Mouse (Mus musculus) heart, postnatal 10 days (tissue): ENCODE measurements around the gene Emx2. TPM values are rescaled to one million over a fixed set of nuclear protein-coding genes. Genes with fewer than 3 reads are reported as not detected.
A peak's percentile ranks its signal among the peaks of the same experiment; 100 is the strongest.

Experiments
- DNase-seq, 2 experiments: peaks; one replicate each; pipeline ENCODE4 v3.0.0; 2021
- intact Hi-C: fragments of 180-260 bp; cut with DNase I; formaldehyde crosslinking; loops from one replicate; pipeline ENCODE4 v1.15.1; 2025
- total RNA-seq, 2 experiments: library from RNA; stranded (reverse); gene quantifications; 2 replicates each; pipeline ENCODE4 v1.2.3; 2021

The Emx2 gene
- not detected for total RNA-seq

DNA sequence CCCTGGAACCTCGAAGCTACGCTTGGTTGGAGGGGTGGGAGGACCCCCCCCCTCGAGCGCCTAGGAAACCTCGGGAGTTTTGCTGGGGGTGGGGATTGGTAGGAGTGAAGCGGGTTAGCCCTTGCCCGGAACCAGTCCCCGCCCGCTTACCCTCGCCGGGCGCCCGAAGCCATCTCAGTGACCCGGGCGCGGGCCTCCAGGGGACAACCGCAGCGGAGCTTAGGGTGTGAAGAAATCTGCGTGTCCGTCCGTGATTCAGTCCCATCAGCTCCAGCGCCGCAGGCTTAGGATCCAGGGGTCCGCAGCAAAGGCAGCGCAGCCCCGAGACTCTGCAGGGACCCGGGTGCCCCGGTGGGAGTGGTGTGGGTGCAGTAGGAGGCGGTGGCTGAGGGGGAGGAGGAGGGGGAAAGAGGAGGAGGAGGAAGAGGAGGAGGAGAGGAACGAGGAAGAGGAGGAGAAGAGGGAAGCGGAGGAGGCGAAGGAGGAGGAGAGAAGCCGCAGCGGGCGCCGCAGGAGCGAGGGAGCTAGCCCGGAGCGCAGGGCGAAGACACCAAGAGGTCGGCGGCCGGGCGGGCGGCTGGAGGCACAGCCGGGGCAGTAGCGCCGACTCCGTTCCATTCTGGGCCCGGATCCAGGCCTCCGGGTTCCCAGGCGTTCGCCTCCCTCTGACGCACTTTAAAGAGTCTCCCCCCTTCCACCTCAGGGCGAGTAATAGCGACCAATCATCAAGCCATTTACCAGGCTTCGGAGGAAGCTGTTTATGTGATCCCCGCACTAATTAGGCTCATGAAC, at the start of gene Emx2:
Emx2 (plus strand) TSS at position 422 of the 792 bp plus-strand sequence.
- DNase-seq = peak in 1 of 2 experiments; percentile 48
- intact Hi-C loops = loop anchor here (10.0 kb wide), 2 partner anchors 487 to 767 kb away; partner anchors contain the start of genes Fam204a and Rab11fip2

GRCm38 (mm10) chr19:59414128-59414527, 44.0 kb upstream of the Emx2 start:
- intact Hi-C loops = loop anchor here (10.0 kb wide), 1 partner anchor 901 kb away; no protein-coding TSS in a partner anchor
- no peak for DNase-seq

DNA sequence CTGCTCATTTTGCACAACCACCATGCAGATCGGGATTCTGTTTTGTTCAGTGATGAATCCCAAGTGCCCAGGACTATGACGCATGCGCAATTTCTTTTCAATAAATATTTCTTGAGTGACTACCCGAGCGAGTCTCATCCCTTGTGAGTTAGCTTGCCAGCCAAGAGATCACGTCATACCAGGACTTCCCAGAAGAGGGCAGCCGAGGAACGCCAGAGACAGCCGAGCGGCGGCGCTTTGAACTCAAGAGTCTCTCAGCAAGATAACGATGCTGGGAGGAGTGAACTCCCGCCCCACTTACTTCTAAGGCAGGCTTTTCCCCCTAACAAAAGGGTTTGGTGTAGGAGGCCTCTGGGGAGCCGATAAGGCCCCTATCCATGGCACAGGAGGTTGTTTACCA, 40.1 kb upstream of the Emx2 start:
- peak; percentile 90 to 93 for DNase-seq
- intact Hi-C loops = loop anchor here (10.0 kb wide), 1 partner anchor 897 kb away; no protein-coding TSS in a partner anchor

- intact Hi-C loops = loop anchor here (10.0 kb wide), 1 partner anchor 896 kb away; no protein-coding TSS in a partner anchor
- no peak for DNase-seq
These were observed 39.5 kb upstream of the Emx2 start for GRCm38 (mm10) chr19:59418671-59419070.

GRCm38 (mm10) chr19:59422393-59422792, 35.8 kb upstream of the Emx2 start:
- intact Hi-C loops = no loop called here
- no peak for DNase-seq

DNA sequence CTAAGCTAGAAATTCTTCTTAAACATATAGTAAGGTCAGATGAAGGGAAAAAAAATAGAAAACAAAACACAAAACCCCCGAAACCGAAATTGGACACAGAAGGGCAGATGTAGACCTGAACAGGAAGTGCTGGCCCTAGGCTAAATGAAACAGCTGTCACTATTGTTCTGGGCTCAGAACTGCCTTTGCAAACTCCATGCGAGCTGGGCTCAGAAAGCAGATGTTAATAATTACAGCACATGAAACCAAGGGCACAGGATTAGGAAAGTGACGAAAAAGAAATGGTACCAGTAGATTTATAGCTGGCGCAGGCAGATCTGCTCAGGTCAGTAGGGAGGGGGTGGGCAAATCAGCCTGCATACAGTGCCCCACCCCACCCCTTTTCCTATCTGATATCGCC, 34.5 kb upstream of the Emx2 start:
- intact Hi-C loops = no loop called here
- DNase-seq = no peak

GRCm38 (mm10) chr19:59424975-59425374, 33.2 kb upstream of the Emx2 start:
- intact Hi-C loops = no loop called here
- no peak for DNase-seq

DNA sequence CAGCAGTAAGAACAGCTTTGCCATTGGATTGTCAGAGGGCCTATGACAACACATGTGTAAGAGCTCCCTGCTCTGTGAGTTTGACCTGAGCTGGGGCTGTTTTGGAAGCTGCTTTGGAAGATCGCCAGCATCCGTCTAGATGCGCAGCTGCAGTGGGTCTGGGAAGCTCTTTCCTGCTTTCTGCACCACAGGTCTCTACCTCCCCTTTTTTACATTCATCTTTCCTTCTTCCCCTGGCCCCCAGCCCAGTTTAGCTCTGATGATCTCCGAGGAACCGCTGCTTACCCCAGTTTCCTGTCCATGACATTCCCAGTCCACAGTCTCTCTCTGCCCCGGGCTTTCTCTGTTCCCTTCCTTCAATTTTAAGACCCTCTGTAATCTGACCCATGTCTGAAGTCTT, 25.9 kb upstream of the Emx2 start:
- no peak for DNase-seq
- intact Hi-C loops = no loop called here

- intact Hi-C loops = loop anchor here (5.0 to 10.0 kb wide), 4 partner anchors 292 to 967 kb away; partner anchors contain the start of genes Fam204a and Rab11fip2
- no peak for DNase-seq
These were observed 7.5 kb upstream of the Emx2 start for GRCm38 (mm10) chr19:59450561-59451135.

DNA sequence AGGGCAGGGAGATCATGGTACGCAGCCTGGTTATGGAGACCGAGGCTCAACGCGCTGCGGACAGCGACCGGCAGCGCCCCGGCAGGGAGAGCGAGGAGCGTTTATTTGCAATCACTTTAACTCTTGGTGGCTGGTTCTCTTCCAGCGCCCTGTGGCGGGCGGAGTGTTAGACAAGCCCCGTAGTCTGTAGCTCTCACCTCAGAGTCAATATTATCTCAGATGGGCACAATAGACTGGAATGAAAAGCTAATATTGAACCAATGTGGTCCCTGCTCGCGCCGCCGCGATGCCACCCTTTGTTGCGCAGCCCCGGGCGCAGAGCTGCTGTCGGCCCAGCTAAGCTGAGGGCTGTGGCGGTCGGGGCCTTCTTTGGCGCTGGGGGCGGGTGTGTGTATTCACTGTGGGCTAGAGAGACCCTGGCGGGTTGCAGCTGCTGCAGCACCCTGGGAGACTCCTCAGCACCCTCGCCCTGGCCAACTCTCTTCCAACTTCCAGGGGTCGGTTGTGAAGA, 6.7 kb upstream of the Emx2 start:
- intact Hi-C loops = loop anchor here (5.0 to 10.0 kb wide), 4 partner anchors 291 to 966 kb away; partner anchors contain the start of genes Fam204a and Rab11fip2
- DNase-seq = no peak

DNA sequence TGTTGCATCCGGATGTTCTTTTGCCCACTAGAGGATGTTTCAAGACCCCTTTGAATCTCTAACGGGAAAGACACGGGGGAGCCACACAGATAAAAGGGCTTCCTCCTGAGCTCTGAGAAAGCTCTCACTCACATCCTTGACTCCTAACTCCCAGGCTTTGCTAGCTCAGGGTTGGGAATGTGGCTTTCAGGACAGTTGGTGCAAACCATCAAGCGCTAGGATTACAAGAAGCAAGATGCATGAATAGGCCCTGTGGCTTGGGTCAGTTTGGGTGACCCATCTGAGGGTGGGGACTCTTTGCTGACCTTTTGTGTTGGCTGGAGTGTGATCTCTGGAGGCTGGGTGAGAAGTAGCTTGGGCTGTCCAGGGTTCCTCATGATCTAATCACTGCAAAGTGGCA, 5.9 kb upstream of the Emx2 start:
- intact Hi-C loops = loop anchor here (5.0 to 10.0 kb wide), 4 partner anchors 290 to 965 kb away; partner anchors contain the start of genes Fam204a and Rab11fip2
- DNase-seq = no peak

DNA sequence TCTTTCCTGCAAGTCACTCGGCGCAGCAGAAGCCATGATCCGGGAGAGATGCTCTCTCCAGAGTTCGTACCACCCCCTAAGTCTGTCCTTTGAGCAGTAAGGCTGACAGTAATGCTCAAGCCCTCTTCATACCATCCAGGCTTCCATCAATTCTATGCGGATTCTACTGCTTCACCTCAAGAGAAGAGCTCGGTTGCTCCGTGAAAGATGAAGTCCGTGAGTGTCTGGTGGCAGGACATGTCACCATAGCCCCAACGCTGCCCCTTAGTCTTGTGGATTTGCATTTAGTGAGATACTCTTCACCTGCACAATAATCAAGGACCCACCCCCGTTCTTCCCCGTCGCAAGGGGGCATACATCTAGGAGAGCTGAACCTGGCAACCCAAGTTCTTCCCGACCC, 4.6 kb upstream of the Emx2 start:
- intact Hi-C loops = loop anchor here (5.0 to 10.0 kb wide), 4 partner anchors 289 to 964 kb away; partner anchors contain the start of genes Fam204a and Rab11fip2
- DNase-seq = no peak

DNA sequence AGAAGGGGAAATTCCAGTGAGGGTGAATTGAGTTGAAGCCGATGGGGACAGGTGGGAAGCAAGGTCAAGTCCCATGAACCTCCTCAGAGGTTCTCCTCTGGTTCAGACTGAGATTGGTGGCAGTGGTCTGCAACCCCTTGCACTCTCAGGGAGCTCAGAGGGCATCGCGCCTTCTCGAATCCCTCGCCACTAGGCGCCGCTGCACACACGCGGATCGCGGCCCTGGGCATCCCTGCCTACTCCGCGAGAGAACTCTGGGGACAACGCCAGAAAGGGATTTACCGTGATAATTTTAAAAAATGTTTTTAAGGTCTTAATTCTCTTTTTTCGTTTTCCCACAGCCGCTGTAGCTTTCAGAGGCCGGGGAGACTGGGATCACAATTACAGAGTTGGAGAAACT, 4.0 kb upstream of the Emx2 start:
- DNase-seq = peak; percentile 80 to 86
- intact Hi-C loops = loop anchor here (1.0 to 10.0 kb wide), 6 partner anchors 288 to 963 kb away; partner anchors contain the start of genes Fam204a and Rab11fip2

GRCm38 (mm10) chr19:59455671-59456070, 2.5 kb upstream of the Emx2 start:
- DNase-seq = peak in 1 of 2 experiments; percentile 30
- intact Hi-C loops = loop anchor here (2.0 to 10.0 kb wide), 3 partner anchors 489 to 769 kb away; partner anchors contain the start of genes Fam204a and Rab11fip2

GRCm38 (mm10) chr19:59457011-59457945, 894 bp upstream of the Emx2 start:
- intact Hi-C loops = loop anchor here (10.0 kb wide), 2 partner anchors 488 to 768 kb away; partner anchors contain the start of genes Fam204a and Rab11fip2
- DNase-seq = no peak

GRCm38 (mm10) chr19:59458743-59459135, 567 bp downstream of the Emx2 start:
- intact Hi-C loops = loop anchor here (10.0 kb wide), 2 partner anchors 486 to 766 kb away; partner anchors contain the start of genes Fam204a and Rab11fip2
- DNase-seq = no peak

GRCm38 (mm10) chr19:59459158-59459781, 1.1 kb downstream of the Emx2 start:
- intact Hi-C loops = loop anchor here (10.0 kb wide), 2 partner anchors 486 to 766 kb away; partner anchors contain the start of genes Fam204a and Rab11fip2
- peak in 1 of 2 experiments; percentile 41 for DNase-seq

GRCm38 (mm10) chr19:59459811-59460241, 1.7 kb downstream of the Emx2 start:
- intact Hi-C loops = loop anchor here (10.0 kb wide), 2 partner anchors 485 to 765 kb away; partner anchors contain the start of genes Fam204a and Rab11fip2
- DNase-seq = peak; percentile 46 to 47
